Mouse (Mus musculus): ENCODE data around the gene Fbln5. TPM values are rescaled to one million over a fixed set of nuclear protein-coding genes. Genes with fewer than 3 reads are reported as not detected.

Fbln5 gene
- polyA plus RNA-seq, 1 experiment, result 1.6 TPM

- TF ChIP-seq CTCF (IDR thresholded peaks at IDR 0.05; ENCODE audit: low read depth, low read length) (no peak), POLR2A (IDR thresholded peaks at IDR 0.05; ENCODE audit: insufficient read depth, low read length) (no peak), EP300 (IDR thresholded peaks at IDR 0.05; ENCODE audit: insufficient read depth, low read depth, low read length) (no peak)
Observed at GRCm38 (mm10) chr12:101766228-101766852, 52.5 kb downstream of the Fbln5 start.

DNA sequence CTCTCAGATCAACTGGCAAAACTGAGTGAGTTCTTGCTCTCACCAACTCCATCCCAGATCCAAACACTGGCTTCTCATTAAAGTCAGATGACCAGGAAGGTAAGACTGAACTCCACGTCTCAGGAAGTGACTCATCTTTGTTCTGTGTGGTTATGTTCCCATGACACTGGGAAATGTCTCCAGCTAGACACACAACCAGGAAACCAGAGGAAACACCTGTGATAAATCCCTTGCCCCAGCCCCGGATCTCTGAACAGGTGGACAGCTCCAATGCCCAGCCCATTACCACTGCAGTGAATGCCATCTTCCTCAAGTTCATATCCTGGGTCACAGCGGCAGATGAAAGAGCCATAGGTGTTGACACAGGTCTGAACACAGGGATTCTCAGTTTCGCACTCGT is 54.0 kb downstream of the Fbln5 start:
- H3K27ac ChIP-seq (ENCODE audit: insufficient read depth, low read length), result no peak overlapping the region
- TF ChIP-seq CTCF (IDR thresholded peaks at IDR 0.05; ENCODE audit: low read depth, low read length) (no peak), EP300 (IDR thresholded peaks at IDR 0.05; ENCODE audit: insufficient read depth, low read depth, low read length) (no peak), POLR2A (IDR thresholded peaks at IDR 0.05; ENCODE audit: insufficient read depth, low read length) (no peak)
- H3K9me3 ChIP-seq (replicated peaks; ENCODE audit: control insufficient read depth, insufficient read depth, low read length, poor library complexity, severe bottlenecking), result no peaks in the 10 kb centered on the region
- no peaks in the 10 kb centered on the region for H3K4me1 ChIP-seq (ENCODE audit: control insufficient read depth, insufficient read depth, low read length)
- H3K9ac ChIP-seq (ENCODE audit: low read depth, poor library complexity, severe bottlenecking), result no peak overlapping the region
- no peak overlapping the region for H3K4me3 ChIP-seq (ENCODE audit: low read depth, low read length)
- H3K27me3 ChIP-seq (ENCODE audit: control insufficient read depth, insufficient read depth, low read length, poor library complexity, severe bottlenecking), result no peaks in the 10 kb centered on the region
- no peaks in the 10 kb centered on the region for H3K36me3 ChIP-seq (ENCODE audit: control insufficient read depth, insufficient read depth, low read length, poor library complexity, severe bottlenecking)

More at GRCm38 (mm10) chr12:101766228-101766852, 52.5 kb downstream of the Fbln5 start:
- Histone ChIP-seq H3K9me3 (replicated peaks; ENCODE audit: control insufficient read depth, insufficient read depth, low read length, poor library complexity, severe bottlenecking) (no peaks in the 10 kb centered on the region), H3K4me1 (ENCODE audit: control insufficient read depth, insufficient read depth, low read length) (no peaks in the 10 kb centered on the region), H3K9ac (ENCODE audit: low read depth, poor library complexity, severe bottlenecking) (no peak overlapping the region), H3K27me3 (ENCODE audit: control insufficient read depth, insufficient read depth, low read length, poor library complexity, severe bottlenecking) (no peaks in the 10 kb centered on the region), H3K4me3 (ENCODE audit: low read depth, low read length) (no peak overlapping the region), H3K36me3 (ENCODE audit: control insufficient read depth, insufficient read depth, low read length, poor library complexity, severe bottlenecking) (no peaks in the 10 kb centered on the region), H3K27ac (ENCODE audit: insufficient read depth, low read length) (no peak overlapping the region)

DNA sequence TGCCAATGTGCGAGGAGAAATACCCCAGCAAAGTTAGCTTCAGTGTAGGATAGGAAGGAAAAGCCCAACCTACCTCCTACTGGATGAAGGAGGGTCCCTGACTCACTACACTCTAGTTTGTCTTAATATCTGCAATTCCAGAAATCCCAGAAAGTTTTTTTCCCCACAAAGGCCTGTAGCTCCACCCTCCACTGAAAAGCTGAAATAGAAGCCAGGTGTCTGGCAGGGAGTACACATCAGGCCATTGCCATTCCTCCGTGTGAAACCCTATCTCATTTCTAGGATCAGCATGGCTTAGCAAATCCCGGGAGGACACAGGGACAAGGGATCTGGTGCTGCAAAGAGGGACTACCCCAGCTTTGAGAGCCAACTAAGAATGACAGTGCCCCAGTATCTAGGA is 55.8 kb downstream of the Fbln5 start:
- TF ChIP-seq EP300 (IDR thresholded peaks at IDR 0.05; ENCODE audit: insufficient read depth, low read depth, low read length), result no peak
- TF ChIP-seq POLR2A (IDR thresholded peaks at IDR 0.05; ENCODE audit: insufficient read depth, low read length), result no peak
- no peak for TF ChIP-seq CTCF (IDR thresholded peaks at IDR 0.05; ENCODE audit: low read depth, low read length)
- Histone ChIP-seq H3K36me3 (ENCODE audit: control insufficient read depth, insufficient read depth, low read length, poor library complexity, severe bottlenecking) (no peaks in the 10 kb centered on the region), H3K27ac (ENCODE audit: insufficient read depth, low read length) (no peak overlapping the region), H3K4me3 (ENCODE audit: low read depth, low read length) (no peak overlapping the region), H3K4me1 (ENCODE audit: control insufficient read depth, insufficient read depth, low read length) (no peaks in the 10 kb centered on the region), H3K27me3 (ENCODE audit: control insufficient read depth, insufficient read depth, low read length, poor library complexity, severe bottlenecking) (no peaks in the 10 kb centered on the region), H3K9me3 (replicated peaks; ENCODE audit: control insufficient read depth, insufficient read depth, low read length, poor library complexity, severe bottlenecking) (no peaks in the 10 kb centered on the region), H3K9ac (ENCODE audit: low read depth, poor library complexity, severe bottlenecking) (no peak overlapping the region)

DNA sequence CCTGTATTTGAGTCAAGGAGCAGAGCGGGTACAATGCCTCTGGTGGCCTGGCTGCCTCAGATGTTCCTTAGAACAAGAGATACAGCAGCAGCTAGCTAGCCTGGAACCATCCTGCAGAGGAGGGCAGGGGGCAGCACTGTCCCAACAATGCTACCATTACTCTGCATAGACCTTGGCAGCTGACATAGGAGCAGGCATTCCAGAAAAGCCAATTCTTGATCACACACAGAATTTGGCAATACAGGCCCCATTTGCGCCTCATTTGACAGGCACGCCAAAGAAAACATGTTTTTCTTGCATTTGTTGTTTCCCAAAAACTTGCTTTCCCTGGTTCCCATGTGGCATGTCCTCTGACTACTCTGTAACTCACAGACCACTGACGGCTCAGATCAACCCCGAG is 56.8 kb downstream of the Fbln5 start:
- H3K27ac ChIP-seq (ENCODE audit: insufficient read depth, low read length), result no peak overlapping the region

DNA sequence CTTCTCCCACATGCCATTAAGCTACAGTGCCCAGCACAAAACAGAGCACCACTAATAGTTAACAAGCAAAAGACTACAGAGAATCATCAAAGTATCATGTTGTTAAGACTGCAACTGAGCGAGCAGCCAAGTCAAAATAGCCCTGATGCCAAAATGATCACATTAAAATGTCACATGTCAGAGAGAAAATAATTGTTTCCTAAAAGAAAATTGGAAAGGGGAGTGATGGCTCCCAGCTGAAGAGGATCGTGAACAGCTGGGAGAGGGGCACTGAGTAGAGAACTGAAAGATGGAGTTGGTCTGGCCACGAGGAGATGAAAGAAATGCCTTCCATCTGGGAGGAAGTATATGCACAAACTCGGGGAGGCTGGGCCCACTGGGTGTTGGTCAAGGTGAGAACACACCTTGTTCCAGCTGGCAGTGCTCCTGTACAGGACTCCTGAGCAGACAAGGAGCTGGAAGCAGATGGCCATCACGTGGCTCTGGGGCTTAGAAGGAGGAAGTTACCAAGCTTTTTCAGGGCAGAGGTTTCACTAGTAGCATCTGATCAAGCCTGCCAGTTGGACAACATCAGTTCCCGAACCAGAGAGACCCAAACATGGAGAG is 59.3 kb downstream of the Fbln5 start:
- no peak for TF ChIP-seq EP300 (IDR thresholded peaks at IDR 0.05; ENCODE audit: insufficient read depth, low read depth, low read length)
- no peak for TF ChIP-seq CTCF (IDR thresholded peaks at IDR 0.05; ENCODE audit: low read depth, low read length)
- no peak for TF ChIP-seq POLR2A (IDR thresholded peaks at IDR 0.05; ENCODE audit: insufficient read depth, low read length)

More for the DNA sequence above, 56.8 kb downstream of the Fbln5 start:
- Histone ChIP-seq H3K36me3 (ENCODE audit: control insufficient read depth, insufficient read depth, low read length, poor library complexity, severe bottlenecking) (no peaks in the 10 kb centered on the region), H3K4me1 (ENCODE audit: control insufficient read depth, insufficient read depth, low read length) (no peaks in the 10 kb centered on the region), H3K4me3 (ENCODE audit: low read depth, low read length) (no peak overlapping the region), H3K9ac (ENCODE audit: low read depth, poor library complexity, severe bottlenecking) (no peak overlapping the region), H3K9me3 (replicated peaks; ENCODE audit: control insufficient read depth, insufficient read depth, low read length, poor library complexity, severe bottlenecking) (no peaks in the 10 kb centered on the region), H3K27me3 (ENCODE audit: control insufficient read depth, insufficient read depth, low read length, poor library complexity, severe bottlenecking) (no peaks in the 10 kb centered on the region)
- TF ChIP-seq CTCF (IDR thresholded peaks at IDR 0.05; ENCODE audit: low read depth, low read length) (no peak), EP300 (IDR thresholded peaks at IDR 0.05; ENCODE audit: insufficient read depth, low read depth, low read length) (no peak), POLR2A (IDR thresholded peaks at IDR 0.05; ENCODE audit: insufficient read depth, low read length) (no peak)

GRCm38 (mm10) chr12:101758698-101759097 is 60.2 kb downstream of the Fbln5 start:
- Histone ChIP-seq H3K9ac (ENCODE audit: low read depth, poor library complexity, severe bottlenecking) (no peak overlapping the region), H3K27me3 (ENCODE audit: control insufficient read depth, insufficient read depth, low read length, poor library complexity, severe bottlenecking) (no peaks in the 10 kb centered on the region), H3K4me1 (ENCODE audit: control insufficient read depth, insufficient read depth, low read length) (no peaks in the 10 kb centered on the region), H3K9me3 (replicated peaks; ENCODE audit: control insufficient read depth, insufficient read depth, low read length, poor library complexity, severe bottlenecking) (no peaks in the 10 kb centered on the region), H3K27ac (ENCODE audit: insufficient read depth, low read length) (no peak overlapping the region), H3K36me3 (ENCODE audit: control insufficient read depth, insufficient read depth, low read length, poor library complexity, severe bottlenecking) (no peaks in the 10 kb centered on the region), H3K4me3 (ENCODE audit: low read depth, low read length) (no peak overlapping the region)
- TF ChIP-seq EP300 (IDR thresholded peaks at IDR 0.05; ENCODE audit: insufficient read depth, low read depth, low read length), result no peak
- TF ChIP-seq CTCF (IDR thresholded peaks at IDR 0.05; ENCODE audit: low read depth, low read length), result no peak
- no peak for TF ChIP-seq POLR2A (IDR thresholded peaks at IDR 0.05; ENCODE audit: insufficient read depth, low read length)

More for the DNA sequence above, 59.3 kb downstream of the Fbln5 start:
- no peaks in the 10 kb centered on the region for H3K9me3 ChIP-seq (replicated peaks; ENCODE audit: control insufficient read depth, insufficient read depth, low read length, poor library complexity, severe bottlenecking)
- no peak overlapping the region for H3K27ac ChIP-seq (ENCODE audit: insufficient read depth, low read length)
- no peaks in the 10 kb centered on the region for H3K36me3 ChIP-seq (ENCODE audit: control insufficient read depth, insufficient read depth, low read length, poor library complexity, severe bottlenecking)
- no peak overlapping the region for H3K4me3 ChIP-seq (ENCODE audit: low read depth, low read length)
- no peaks in the 10 kb centered on the region for H3K27me3 ChIP-seq (ENCODE audit: control insufficient read depth, insufficient read depth, low read length, poor library complexity, severe bottlenecking)
- no peak overlapping the region for H3K9ac ChIP-seq (ENCODE audit: low read depth, poor library complexity, severe bottlenecking)
- no peaks in the 10 kb centered on the region for H3K4me1 ChIP-seq (ENCODE audit: control insufficient read depth, insufficient read depth, low read length)
